Mouse (Mus musculus): ENCODE measurements at regions not wholly inside any gene's neighbourhood (a gene's known extent, or its start where the extent isn't known, plus 50 kb on each side); places are given as distances from the start of the nearest gene placed in this dataset.

GRCm38 (mm10) chr2:117023436-117023835 is 97.7 kb upstream of the Spred1 start:
- no peak for DNase-seq (ENCODE audit: low read depth)

GRCm38 (mm10) chr2:117027071-117027470 is 94.1 kb upstream of the Spred1 start:
- DNase-seq (ENCODE audit: low read depth) = no peak

- no peak for DNase-seq (ENCODE audit: low read depth)
Measured at GRCm38 (mm10) chr2:117028771-117029170, 92.4 kb upstream of the Spred1 start.

- DNase-seq (ENCODE audit: low read depth) = no peak
Measured at GRCm38 (mm10) chr2:117036197-117036872, 84.8 kb upstream of the Spred1 start.

- no peak for DNase-seq (ENCODE audit: low read depth)
Measured at GRCm38 (mm10) chr2:117040211-117040610, 81.0 kb upstream of the Spred1 start.

- no peak for DNase-seq (ENCODE audit: low read depth)
Measured at GRCm38 (mm10) chr2:117043831-117044230, 77.3 kb upstream of the Spred1 start.

GRCm38 (mm10) chr2:117048290-117048730 is 72.9 kb upstream of the Spred1 start:
- no peak for DNase-seq (ENCODE audit: low read depth)

GRCm38 (mm10) chr2:117050061-117050460 is 71.1 kb upstream of the Spred1 start:
- no peak for DNase-seq (ENCODE audit: low read depth)

- no peak for DNase-seq (ENCODE audit: low read depth)
Measured at GRCm38 (mm10) chr2:117064126-117064525, 57.0 kb upstream of the Spred1 start.

GRCm38 (mm10) chr2:117070348-117070747 is 50.8 kb upstream of the Spred1 start:
- DNase-seq (ENCODE audit: low read depth) = no peak

GRCm38 (mm10) chr2:117071098-117071497 is 50.1 kb upstream of the Spred1 start:
- DNase-seq (ENCODE audit: low read depth) = no peak
